Mouse (Mus musculus): Measurements from ENCODE around the gene Gpm6b. TPM values are rescaled to one million over a fixed set of nuclear protein-coding genes. Genes with fewer than 3 reads are reported as not detected.
A peak's percentile ranks its signal among the peaks of the same experiment; 100 is the strongest.

The Gpm6b gene
- total RNA-seq, 2 experiments from 2014 or later = 2.9 to 3.3 TPM

DNA sequence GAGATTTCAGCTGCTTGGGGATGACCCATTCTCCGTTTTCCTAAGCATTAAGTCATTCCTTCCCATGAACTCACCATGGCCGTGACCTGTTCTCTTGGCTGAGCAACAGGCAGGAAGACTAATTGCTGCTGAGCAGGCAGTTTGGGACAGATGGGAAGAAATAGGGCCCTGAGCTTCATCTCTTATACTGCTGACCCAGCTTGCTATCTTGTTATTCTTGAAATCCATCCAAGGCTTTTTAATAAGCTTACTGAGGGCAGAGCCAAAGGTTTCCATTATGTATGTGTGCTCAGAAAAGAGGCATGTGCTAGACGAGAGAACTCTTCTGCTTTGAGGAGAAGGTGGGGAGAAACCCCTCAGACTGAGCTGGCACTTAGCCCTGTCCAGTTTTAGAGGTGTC is 146.2 kb downstream of the Gpm6b start:
- peak; percentile 59 for DNase-seq
- Histone ChIP-seq H3K27ac (peak overlapping the region; percentile 81), H3K4me3 (no peak overlapping the region)
- TF ChIP-seq CTCF (IDR thresholded peaks at IDR 0.05) = no peak
- intact Hi-C loops (cut with DNase I) = no loop called here

DNA sequence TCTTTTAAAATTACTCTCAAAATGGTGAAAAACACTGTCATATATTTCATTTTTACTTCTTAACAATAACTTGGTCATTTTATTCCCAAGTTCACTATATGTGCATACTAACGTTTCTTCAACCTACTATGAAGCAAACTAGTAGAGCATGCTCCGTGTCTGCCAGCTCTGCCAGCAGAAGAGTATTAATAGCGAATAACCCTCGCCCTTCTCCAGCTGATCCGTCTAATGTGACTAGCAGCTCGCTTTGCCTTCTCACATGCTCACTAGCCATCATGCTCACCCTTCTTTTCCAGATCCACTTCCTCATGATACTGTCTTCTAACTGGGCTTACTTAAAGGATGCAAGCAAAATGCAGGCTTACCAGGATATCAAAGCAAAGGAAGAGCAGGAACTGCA is 147.9 kb downstream of the Gpm6b start:
- peak overlapping the region; percentile 81 for H3K27ac ChIP-seq
- DNase-seq = peak; percentile 61
- intact Hi-C loops (cut with DNase I) = no loop called here
- no peak for TF ChIP-seq CTCF (IDR thresholded peaks at IDR 0.05)
- no peak overlapping the region for H3K4me3 ChIP-seq

DNA sequence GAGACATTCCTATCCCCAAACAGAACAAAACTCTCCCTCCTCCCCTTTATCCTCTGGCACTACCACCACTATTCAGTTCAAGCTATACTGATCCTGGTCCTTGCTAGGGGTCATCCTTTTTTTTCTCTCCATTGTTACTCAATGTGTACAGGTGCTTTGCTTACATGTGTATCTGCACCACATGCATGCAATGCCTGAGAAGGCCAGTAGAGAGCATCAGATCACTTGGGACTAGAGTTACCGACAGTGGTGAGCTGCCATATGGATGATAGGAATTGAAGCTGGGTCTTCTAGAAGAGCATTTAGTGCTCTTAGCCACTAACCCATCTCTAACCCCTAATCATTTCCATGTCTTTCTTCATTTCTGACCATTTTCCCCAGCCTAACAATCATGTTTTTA is 155.0 kb downstream of the Gpm6b start:
- Histone ChIP-seq H3K27ac (no peak overlapping the region), H3K4me3 (no peak overlapping the region)
- TF ChIP-seq CTCF (IDR thresholded peaks at IDR 0.05) = peak; percentile 8; the same call in 1 of the 2 replicates
- no peak for DNase-seq
- intact Hi-C loops (cut with DNase I) = no loop called here

DNA sequence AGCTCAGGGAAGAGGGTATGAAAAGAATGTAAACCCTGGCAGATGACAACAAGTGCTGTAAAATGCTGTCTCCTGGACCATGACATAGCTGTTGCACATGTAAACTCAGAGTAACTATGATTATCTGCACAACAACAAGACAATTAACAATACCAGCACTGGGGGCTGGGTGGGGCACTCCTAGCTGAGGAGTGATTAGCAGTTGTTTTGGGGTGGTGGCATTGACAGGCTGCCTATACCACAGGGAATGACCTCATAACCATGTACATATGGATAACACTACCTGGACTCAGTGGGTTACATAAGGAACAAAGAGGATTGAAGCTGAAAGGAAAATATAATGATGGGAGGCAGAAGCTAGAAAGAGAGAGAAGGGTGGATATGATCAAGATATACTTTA is 169.2 kb downstream of the Gpm6b start:
- DNase-seq = no peak

DNA sequence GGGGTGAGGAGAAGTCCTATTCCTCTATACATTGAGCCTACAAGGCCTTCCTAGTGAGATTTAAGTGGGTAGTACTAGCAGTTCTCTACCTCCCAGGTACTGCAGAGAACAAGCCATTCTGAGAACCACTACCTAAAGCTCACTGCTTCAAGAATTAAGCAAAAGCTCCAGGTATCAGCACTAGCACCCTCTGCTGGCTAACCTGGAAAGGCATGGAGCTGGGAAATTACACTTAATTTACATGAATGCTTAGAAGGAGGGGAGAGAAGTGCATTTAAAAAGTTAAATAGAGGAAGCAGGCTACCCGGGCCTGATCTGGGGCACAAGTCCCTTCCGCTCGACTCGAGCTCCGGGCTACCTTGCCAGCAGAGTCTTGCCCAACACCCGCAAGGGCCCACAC is 177.5 kb downstream of the Gpm6b start:
- no peak overlapping the region for H3K4me3 ChIP-seq
- peak; percentile 17 for DNase-seq
- no peak overlapping the region for H3K27ac ChIP-seq
- TF ChIP-seq CTCF (IDR thresholded peaks at IDR 0.05) = peak; percentile 64
- intact Hi-C loops (cut with DNase I) = loop anchor here (5.0 to 10.0 kb wide), 2 partner anchors 236 to 251 kb away; no protein-coding TSS in a partner anchor

More for the DNA sequence above, 169.2 kb downstream of the Gpm6b start:
- intact Hi-C loops (cut with DNase I) = no loop called here
- no peak overlapping the region for H3K27ac ChIP-seq
- TF ChIP-seq CTCF (IDR thresholded peaks at IDR 0.05) = no peak
- H3K4me3 ChIP-seq = no peak overlapping the region

DNA sequence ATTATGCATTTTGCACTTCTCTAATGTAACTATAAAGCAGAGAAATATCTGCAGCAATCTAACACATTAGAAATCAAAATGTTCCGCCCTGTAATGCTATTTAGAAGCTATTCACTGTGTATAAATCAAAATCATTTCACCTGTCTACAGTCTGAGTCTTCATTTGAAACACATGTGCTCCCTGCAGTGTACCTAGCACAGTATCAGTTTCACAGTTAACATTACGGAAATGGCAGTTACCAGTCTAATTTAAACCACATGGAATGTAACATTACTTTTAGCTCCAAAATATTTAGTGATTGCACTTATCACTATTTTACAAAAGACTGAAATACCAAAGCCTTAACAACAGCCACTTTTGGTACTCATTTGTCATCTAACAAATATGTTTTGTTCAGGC is 196.1 kb downstream of the Gpm6b start:
- H3K27ac ChIP-seq = no peak overlapping the region
- intact Hi-C loops (cut with DNase I) = no loop called here
- TF ChIP-seq CTCF (IDR thresholded peaks at IDR 0.05) = no peak
- H3K4me3 ChIP-seq = no peak overlapping the region
- DNase-seq = no peak

Other genes starting within 250 kb of the Gpm6b start
- 1 to 10 TPM; 1.5 to 1.7 TPM for gene Gemin8, start 68.5 kb upstream of the Gpm6b start, total RNA-seq (2021)
- gene Trappc2, start 201.7 kb downstream of the Gpm6b start, total RNA-seq (2021) = 10 to 100 TPM; 19.2 to 20.0 TPM
- 1 to 10 TPM; 4.6 to 6.2 TPM for gene Ofd1, start 201.8 kb downstream of the Gpm6b start, total RNA-seq (2021)
- gene Rab9, start 241.0 kb downstream of the Gpm6b start, total RNA-seq (2021) = 10 to 100 TPM; 18.6 to 20.0 TPM

Measured in gastrocnemius, adult 2 months (tissue).